Mouse (Mus musculus): ENCODE results near the gene Olfr1150-ps1. TPM values are rescaled to one million over a fixed set of nuclear protein-coding genes. Genes with fewer than 3 reads are reported as not detected.

Gene Olfr1150-ps1
- not detected for total RNA-seq (2023)

DNA sequence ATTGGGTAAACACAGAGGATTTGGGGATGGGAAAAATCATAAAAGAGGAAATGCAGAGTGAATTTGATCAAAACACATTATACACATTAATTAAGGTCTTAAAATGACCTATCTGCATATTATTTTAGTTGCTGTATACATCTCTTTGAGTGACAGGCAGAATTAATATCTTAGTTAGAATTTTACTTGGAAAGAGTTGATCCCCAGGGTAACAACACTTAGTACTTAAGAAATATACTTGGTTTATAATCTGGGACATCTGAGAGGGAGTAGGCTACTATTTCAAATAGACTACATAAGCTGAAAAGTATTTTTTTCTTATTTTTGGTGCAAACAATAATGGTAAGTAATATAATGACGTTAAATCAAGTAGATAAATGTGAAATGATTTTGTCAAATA lies at the start of gene Olfr1150-ps1:
Gene Olfr1150-ps1 (plus strand): TSS at position 301 of the 400 bp plus-strand sequence.

GRCm38 (mm10) chr2:87800292-87800691 lies 43.5 kb upstream of the Olfr1150-ps1 start, which contains the start of gene Olfr1143:
Olfr1143 (plus strand) TSS chr2:87800592.

GRCm38 (mm10) chr2:87809522-87809921 lies 34.3 kb upstream of the Olfr1150-ps1 start, which contains the start of gene Olfr1145:
Olfr1145 (plus strand) TSS chr2:87809822.

GRCm38 (mm10) chr2:87830233-87830632 lies 13.6 kb upstream of the Olfr1150-ps1 start, which contains the start of gene Olfr1148:
Olfr1148 (plus strand) TSS chr2:87830533.

GRCm38 (mm10) chr2:87855562-87855961 lies 11.8 kb downstream of the Olfr1150-ps1 start, which contains the start of gene Olfr1151:
Olfr1151 (plus strand) TSS chr2:87855862.

GRCm38 (mm10) chr2:87866192-87866591 lies 22.4 kb downstream of the Olfr1150-ps1 start, which contains the start of gene Olfr1152:
Olfr1152 (plus strand) TSS chr2:87866492.

GRCm38 (mm10) chr2:87894662-87895061 lies 50.9 kb downstream of the Olfr1150-ps1 start, which contains the start of gene Olfr1153:
Olfr1153 (plus strand) TSS chr2:87894962.

Other genes starting within 250 kb of the Olfr1150-ps1 start
- gene Olfr1130, start 237.8 kb upstream of the Olfr1150-ps1 start, total RNA-seq (2023): not detected
- not detected for gene Olfr1131, start 216.9 kb upstream of the Olfr1150-ps1 start, total RNA-seq (2023)
- gene Olfr1132, start 206.5 kb upstream of the Olfr1150-ps1 start, total RNA-seq (2023): not detected
- not detected for gene Olfr1133, start 196.6 kb upstream of the Olfr1150-ps1 start, total RNA-seq (2023)
- not detected for gene Olfr1134, start 185.5 kb upstream of the Olfr1150-ps1 start, total RNA-seq (2023)
- gene Olfr1135, start 170.3 kb upstream of the Olfr1150-ps1 start, total RNA-seq (2023): not detected
- not detected for gene Olfr1136, start 150.0 kb upstream of the Olfr1150-ps1 start, total RNA-seq (2023)
- not detected for gene Olfr1137, start 130.8 kb upstream of the Olfr1150-ps1 start, total RNA-seq (2023)
- gene Olfr1138, start 104.0 kb upstream of the Olfr1150-ps1 start, total RNA-seq (2023): not detected
- gene Olfr1140, start 100.2 kb upstream of the Olfr1150-ps1 start, total RNA-seq (2023): not detected
- gene Olfr1141, start 90.0 kb upstream of the Olfr1150-ps1 start, total RNA-seq (2023): not detected
- not detected for gene Olfr152, start 64.5 kb upstream of the Olfr1150-ps1 start, total RNA-seq (2023)
- not detected for gene Olfr1143, start 43.4 kb upstream of the Olfr1150-ps1 start, total RNA-seq (2023)
- gene Olfr1145, start 34.2 kb upstream of the Olfr1150-ps1 start, total RNA-seq (2023): not detected
- gene Olfr1148, start 13.5 kb upstream of the Olfr1150-ps1 start, total RNA-seq (2023): not detected
- gene Olfr1151, start 11.9 kb downstream of the Olfr1150-ps1 start, total RNA-seq (2023): not detected
- not detected for gene Olfr1152, start 22.5 kb downstream of the Olfr1150-ps1 start, total RNA-seq (2023)
- not detected for gene Olfr1153, start 51.0 kb downstream of the Olfr1150-ps1 start, total RNA-seq (2023)
- gene Olfr1154, start 61.2 kb downstream of the Olfr1150-ps1 start, total RNA-seq (2023): not detected
- not detected for gene Olfr1155, start 101.1 kb downstream of the Olfr1150-ps1 start, total RNA-seq (2023)
- gene Olfr1156, start 109.1 kb downstream of the Olfr1150-ps1 start, total RNA-seq (2023): not detected
- not detected for gene Olfr1157, start 124.3 kb downstream of the Olfr1150-ps1 start, total RNA-seq (2023)
- gene Olfr74, start 130.7 kb downstream of the Olfr1150-ps1 start, total RNA-seq (2023): not detected
- not detected for gene Olfr1158, start 146.1 kb downstream of the Olfr1150-ps1 start, total RNA-seq (2023)
- gene Olfr1160, start 164.3 kb downstream of the Olfr1150-ps1 start, total RNA-seq (2023): not detected
- gene Olfr1161, start 178.8 kb downstream of the Olfr1150-ps1 start, total RNA-seq (2023): not detected
- gene Olfr73, start 193.7 kb downstream of the Olfr1150-ps1 start, total RNA-seq (2023): not detected
- gene Olfr1162, start 207.1 kb downstream of the Olfr1150-ps1 start, total RNA-seq (2023): not detected
- gene Olfr1163, start 227.8 kb downstream of the Olfr1150-ps1 start, total RNA-seq (2023): not detected
- gene Olfr1164, start 250.0 kb downstream of the Olfr1150-ps1 start, total RNA-seq (2023): not detected

Measured in neutrophil, adult 59 days (primary cell).